Mouse (Mus musculus) megakaryocyte, embryonic 14.5 days (primary cell): Measurements from ENCODE around the gene Paxip1.

Experiments
- FLI1 ChIP-seq: IDR thresholded peaks from 2 replicates; pipeline ENCODE4 v1.6.1; 2012; ENCODE audit warnings: low read length, inconsistent platforms, mixed read lengths
- GATA1 ChIP-seq: IDR thresholded peaks from 3 replicates; pipeline ENCODE4 v1.6.1; 2012; ENCODE audit warnings: mixed read lengths, low read length, inconsistent platforms, borderline replicate concordance

- TF ChIP-seq GATA1 (no peak), FLI1 (no peak)
These were observed 43.6 kb upstream of the Paxip1 start for GRCm38 (mm10) chr5:27835096-27835495.
